Mouse (Mus musculus): ENCODE data around the gene C1qtnf7. TPM values are rescaled to one million over a fixed set of nuclear protein-coding genes. Genes with fewer than 3 reads are reported as not detected.
A peak's percentile ranks its signal among the peaks of the same experiment; 100 is the strongest.

C1qtnf7 gene
- 6.0 and 7.0 TPM in 2 replicates for polyA plus RNA-seq (2014; fragmentation: Nextera tagmentation; extraction: Ambion mirVana)

GRCm38 (mm10) chr5:43515401-43515976, at the start of gene C1qtnf7:
TSS of gene C1qtnf7 (plus strand) at chr5:43515538.
- H3K27me3 ChIP-seq (ENCODE audit: control insufficient read depth, insufficient read depth, low read length), result no peaks in the 10 kb centered on the region
- H3K36me3 ChIP-seq (ENCODE audit: control insufficient read depth, insufficient read depth, low read length), result no peaks in the 10 kb centered on the region
- peaks cover 3 to 4% of the 10 kb centered on the region in 2 experiments; a peak in 1 of 4 replicates for H3K4me1 ChIP-seq (ENCODE audit: control insufficient read depth in 2 of 2, insufficient read depth in 2 of 2, low read length in 2 of 2)
- H3K9me3 ChIP-seq (ENCODE audit: control insufficient read depth, low read length), result no peaks in the 10 kb centered on the region
- H3K9ac ChIP-seq (ENCODE audit: low read length), result peak within 1 kb of the TSS; percentile 3; the same call in 1 of the 2 replicates
- H3K27ac ChIP-seq (replicated peaks in 1 of 2; ENCODE audit: control insufficient read depth in 1 of 2, insufficient read depth in 1 of 2, low read depth in 2 of 2, low read length in 2 of 2), result no peak within 1 kb of the TSS
- ATAC-seq (ENCODE audit: insufficient number of reproducible peaks, insufficient read depth, low FRiP score, low read depth), result no peak
- 36% methylated on average over 15 of the region's 15 CpGs for WGBS
- peak within 1 kb of the TSS; percentile 47 for H3K4me2 ChIP-seq (ENCODE audit: low read length)
- peak within 1 kb of the TSS; percentile 22 to 31 for H3K4me3 ChIP-seq (ENCODE audit: control insufficient read depth in 1 of 2, insufficient read depth in 1 of 2, low read depth in 1 of 2, low read length in 2 of 2)

- WGBS, result 71% methylated on average over 2 of the region's 2 CpGs
- no peak overlapping the region for H3K27ac ChIP-seq (replicated peaks in 1 of 2; ENCODE audit: control insufficient read depth in 1 of 2, insufficient read depth in 1 of 2, low read depth in 2 of 2, low read length in 2 of 2)
- no peak overlapping the region for H3K9ac ChIP-seq (ENCODE audit: low read length)
- no peaks in the 10 kb centered on the region for H3K27me3 ChIP-seq (ENCODE audit: control insufficient read depth, insufficient read depth, low read length)
- no peak overlapping the region for H3K4me2 ChIP-seq (ENCODE audit: low read length)
- peaks cover 0 to 5% of the 10 kb centered on the region in 2 experiments; a peak in 1 of 4 replicates for H3K4me1 ChIP-seq (ENCODE audit: control insufficient read depth in 2 of 2, insufficient read depth in 2 of 2, low read length in 2 of 2)
- no peaks in the 10 kb centered on the region for H3K9me3 ChIP-seq (ENCODE audit: control insufficient read depth, low read length)
- ATAC-seq (ENCODE audit: insufficient number of reproducible peaks, insufficient read depth, low FRiP score, low read depth), result no peak
- no peaks in the 10 kb centered on the region for H3K36me3 ChIP-seq (ENCODE audit: control insufficient read depth, insufficient read depth, low read length)
- H3K4me3 ChIP-seq (ENCODE audit: control insufficient read depth in 1 of 2, insufficient read depth in 1 of 2, low read depth in 1 of 2, low read length in 2 of 2), result no peak overlapping the region
Measured at GRCm38 (mm10) chr5:43466762-43467161, 48.6 kb upstream of the C1qtnf7 start.

GRCm38 (mm10) chr5:43467214-43467613, 48.1 kb upstream of the C1qtnf7 start:
- H3K27ac ChIP-seq (replicated peaks in 1 of 2; ENCODE audit: control insufficient read depth in 1 of 2, insufficient read depth in 1 of 2, low read depth in 2 of 2, low read length in 2 of 2), result no peak overlapping the region

GRCm38 (mm10) chr5:43468937-43469336, 46.4 kb upstream of the C1qtnf7 start:
- no peak for ATAC-seq (ENCODE audit: insufficient number of reproducible peaks, insufficient read depth, low FRiP score, low read depth)

More at GRCm38 (mm10) chr5:43467214-43467613, 48.1 kb upstream of the C1qtnf7 start:
- ATAC-seq (ENCODE audit: insufficient number of reproducible peaks, insufficient read depth, low FRiP score, low read depth), result no peak
- H3K9ac ChIP-seq (ENCODE audit: low read length), result no peak overlapping the region
- peaks cover 0 to 5% of the 10 kb centered on the region in 2 experiments; a peak in 1 of 4 replicates for H3K4me1 ChIP-seq (ENCODE audit: control insufficient read depth in 2 of 2, insufficient read depth in 2 of 2, low read length in 2 of 2)
- H3K9me3 ChIP-seq (ENCODE audit: control insufficient read depth, low read length), result no peaks in the 10 kb centered on the region
- H3K36me3 ChIP-seq (ENCODE audit: control insufficient read depth, insufficient read depth, low read length), result no peaks in the 10 kb centered on the region
- H3K4me2 ChIP-seq (ENCODE audit: low read length), result no peak overlapping the region
- 52% methylated on average over 3 of the region's 3 CpGs for WGBS
- H3K27me3 ChIP-seq (ENCODE audit: control insufficient read depth, insufficient read depth, low read length), result no peaks in the 10 kb centered on the region
- no peak overlapping the region for H3K4me3 ChIP-seq (ENCODE audit: control insufficient read depth in 1 of 2, insufficient read depth in 1 of 2, low read depth in 1 of 2, low read length in 2 of 2)

GRCm38 (mm10) chr5:43477953-43478352, 37.4 kb upstream of the C1qtnf7 start:
- WGBS, result 77% methylated on average over 5 of the region's 5 CpGs
- H3K4me2 ChIP-seq (ENCODE audit: low read length), result no peak overlapping the region
- no peaks in the 10 kb centered on the region for H3K36me3 ChIP-seq (ENCODE audit: control insufficient read depth, insufficient read depth, low read length)
- no peak overlapping the region for H3K4me3 ChIP-seq (ENCODE audit: control insufficient read depth in 1 of 2, insufficient read depth in 1 of 2, low read depth in 1 of 2, low read length in 2 of 2)
- no peaks in the 10 kb centered on the region for H3K4me1 ChIP-seq (ENCODE audit: control insufficient read depth in 2 of 2, insufficient read depth in 2 of 2, low read length in 2 of 2)
- ATAC-seq (ENCODE audit: insufficient number of reproducible peaks, insufficient read depth, low FRiP score, low read depth), result no peak
- H3K27me3 ChIP-seq (ENCODE audit: control insufficient read depth, insufficient read depth, low read length), result no peaks in the 10 kb centered on the region
- H3K27ac ChIP-seq (replicated peaks in 1 of 2; ENCODE audit: control insufficient read depth in 1 of 2, insufficient read depth in 1 of 2, low read depth in 2 of 2, low read length in 2 of 2), result no peak overlapping the region
- H3K9me3 ChIP-seq (ENCODE audit: control insufficient read depth, low read length), result no peaks in the 10 kb centered on the region
- H3K9ac ChIP-seq (ENCODE audit: low read length), result no peak overlapping the region

More at GRCm38 (mm10) chr5:43468937-43469336, 46.4 kb upstream of the C1qtnf7 start:
- H3K36me3 ChIP-seq (ENCODE audit: control insufficient read depth, insufficient read depth, low read length), result no peaks in the 10 kb centered on the region
- H3K9ac ChIP-seq (ENCODE audit: low read length), result no peak overlapping the region
- H3K27ac ChIP-seq (replicated peaks in 1 of 2; ENCODE audit: control insufficient read depth in 1 of 2, insufficient read depth in 1 of 2, low read depth in 2 of 2, low read length in 2 of 2), result 0 out of 4 replicates have a peak overlapping the region, but pooled peaks of 1 of the 2 experiments have one; percentile 28
- 35% methylated on average over 10 of the region's 10 CpGs for WGBS
- no peaks in the 10 kb centered on the region for H3K9me3 ChIP-seq (ENCODE audit: control insufficient read depth, low read length)
- H3K4me1 ChIP-seq (ENCODE audit: control insufficient read depth in 2 of 2, insufficient read depth in 2 of 2, low read length in 2 of 2), result peaks cover 0 to 5% of the 10 kb centered on the region in 2 experiments; a peak in 1 of 4 replicates
- no peak overlapping the region for H3K4me3 ChIP-seq (ENCODE audit: control insufficient read depth in 1 of 2, insufficient read depth in 1 of 2, low read depth in 1 of 2, low read length in 2 of 2)
- H3K4me2 ChIP-seq (ENCODE audit: low read length), result no peak overlapping the region
- H3K27me3 ChIP-seq (ENCODE audit: control insufficient read depth, insufficient read depth, low read length), result no peaks in the 10 kb centered on the region

- Histone ChIP-seq H3K27me3 (ENCODE audit: control insufficient read depth, insufficient read depth, low read length) (no peaks in the 10 kb centered on the region), H3K9ac (ENCODE audit: low read length) (no peak overlapping the region), H3K4me3 (ENCODE audit: control insufficient read depth in 1 of 2, insufficient read depth in 1 of 2, low read depth in 1 of 2, low read length in 2 of 2) (no peak overlapping the region), H3K4me1 (ENCODE audit: control insufficient read depth in 2 of 2, insufficient read depth in 2 of 2, low read length in 2 of 2) (no peaks in the 10 kb centered on the region), H3K9me3 (ENCODE audit: control insufficient read depth, low read length) (no peaks in the 10 kb centered on the region), H3K27ac (replicated peaks in 1 of 2; ENCODE audit: control insufficient read depth in 1 of 2, insufficient read depth in 1 of 2, low read depth in 2 of 2, low read length in 2 of 2) (no peak overlapping the region), H3K4me2 (ENCODE audit: low read length) (no peak overlapping the region), H3K36me3 (ENCODE audit: control insufficient read depth, insufficient read depth, low read length) (no peaks in the 10 kb centered on the region)
- 63% methylated on average over 3 of the region's 3 CpGs for WGBS
- no peak for ATAC-seq (ENCODE audit: insufficient number of reproducible peaks, insufficient read depth, low FRiP score, low read depth)
Measured at GRCm38 (mm10) chr5:43480046-43480445, 35.3 kb upstream of the C1qtnf7 start.

GRCm38 (mm10) chr5:43480786-43481185, 34.6 kb upstream of the C1qtnf7 start:
- no peaks in the 10 kb centered on the region for H3K36me3 ChIP-seq (ENCODE audit: control insufficient read depth, insufficient read depth, low read length)
- no peak overlapping the region for H3K4me3 ChIP-seq (ENCODE audit: control insufficient read depth in 1 of 2, insufficient read depth in 1 of 2, low read depth in 1 of 2, low read length in 2 of 2)
- no peak overlapping the region for H3K9ac ChIP-seq (ENCODE audit: low read length)
- no peaks in the 10 kb centered on the region for H3K4me1 ChIP-seq (ENCODE audit: control insufficient read depth in 2 of 2, insufficient read depth in 2 of 2, low read length in 2 of 2)
- no peaks in the 10 kb centered on the region for H3K9me3 ChIP-seq (ENCODE audit: control insufficient read depth, low read length)
- 58% methylated on average over 2 of the region's 2 CpGs for WGBS
- no peak for ATAC-seq (ENCODE audit: insufficient number of reproducible peaks, insufficient read depth, low FRiP score, low read depth)
- no peaks in the 10 kb centered on the region for H3K27me3 ChIP-seq (ENCODE audit: control insufficient read depth, insufficient read depth, low read length)
- H3K27ac ChIP-seq (replicated peaks in 1 of 2; ENCODE audit: control insufficient read depth in 1 of 2, insufficient read depth in 1 of 2, low read depth in 2 of 2, low read length in 2 of 2), result no peak overlapping the region
- no peak overlapping the region for H3K4me2 ChIP-seq (ENCODE audit: low read length)

GRCm38 (mm10) chr5:43481824-43482223, 33.5 kb upstream of the C1qtnf7 start:
- Histone ChIP-seq H3K9me3 (ENCODE audit: control insufficient read depth, low read length) (no peaks in the 10 kb centered on the region), H3K4me2 (ENCODE audit: low read length) (no peak overlapping the region), H3K4me1 (ENCODE audit: control insufficient read depth in 2 of 2, insufficient read depth in 2 of 2, low read length in 2 of 2) (no peaks in the 10 kb centered on the region), H3K27ac (replicated peaks in 1 of 2; ENCODE audit: control insufficient read depth in 1 of 2, insufficient read depth in 1 of 2, low read depth in 2 of 2, low read length in 2 of 2) (no peak overlapping the region), H3K9ac (ENCODE audit: low read length) (no peak overlapping the region), H3K36me3 (ENCODE audit: control insufficient read depth, insufficient read depth, low read length) (no peaks in the 10 kb centered on the region), H3K27me3 (ENCODE audit: control insufficient read depth, insufficient read depth, low read length) (no peaks in the 10 kb centered on the region), H3K4me3 (ENCODE audit: control insufficient read depth in 1 of 2, insufficient read depth in 1 of 2, low read depth in 1 of 2, low read length in 2 of 2) (no peak overlapping the region)
- 56% methylated on average over 2 of the region's 2 CpGs for WGBS
- no peak for ATAC-seq (ENCODE audit: insufficient number of reproducible peaks, insufficient read depth, low FRiP score, low read depth)

Data from heart, embryonic 14.5 days (tissue).